Mouse (Mus musculus): ENCODE data around the gene Rnf10.

DNA sequence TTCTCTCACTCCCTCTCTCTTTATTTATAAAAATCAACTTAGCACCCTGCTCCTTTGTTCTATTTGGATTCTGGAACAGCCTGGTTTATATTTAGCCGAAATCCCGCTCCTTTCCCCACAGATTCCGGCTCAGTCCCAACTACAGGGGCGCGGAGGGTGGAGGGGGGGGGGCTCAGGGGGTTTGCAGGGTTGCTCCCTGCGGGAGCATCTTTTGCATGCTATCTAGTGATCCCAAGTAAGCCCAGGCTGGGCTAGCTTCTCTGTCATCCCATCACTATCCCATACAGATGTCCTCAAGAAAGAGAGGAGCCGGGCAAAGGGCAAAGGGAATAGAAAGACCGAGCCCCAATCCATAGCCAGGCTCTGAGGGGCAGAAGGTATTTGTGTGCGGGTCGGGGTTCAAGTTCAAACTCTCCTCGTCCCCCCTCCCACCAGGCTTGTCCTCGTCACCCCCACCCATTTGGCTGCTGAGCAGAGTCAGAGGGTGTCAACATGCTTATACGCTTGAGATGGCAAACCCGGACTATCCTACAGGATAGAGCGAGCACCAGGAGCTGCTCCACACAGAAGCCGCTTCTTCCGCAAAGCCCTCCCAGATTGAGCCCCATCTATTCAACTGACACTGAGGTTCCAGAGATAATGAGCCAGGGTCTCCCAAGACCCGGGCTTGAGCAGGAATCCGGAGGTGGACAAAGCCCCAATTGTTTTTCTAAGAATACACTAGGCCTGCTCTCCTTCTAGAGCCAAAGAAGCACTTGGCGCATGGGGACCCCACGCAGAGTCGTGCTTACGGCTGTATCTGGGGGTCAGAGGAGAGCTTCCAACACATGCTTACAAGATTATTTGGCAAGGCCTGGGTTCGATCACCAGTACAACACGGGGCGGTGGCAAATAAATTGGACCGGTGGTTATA lies 57.2 kb downstream of the Rnf10 start:
- TF ChIP-seq ZC3H11A (IDR thresholded peaks at IDR 0.05; ENCODE audit: borderline replicate concordance, low read depth, low read length) (no peak), CHD2 (IDR thresholded peaks at IDR 0.05; ENCODE audit: low read depth, low read length) (no peak), MAFK (IDR thresholded peaks at IDR 0.05; ENCODE audit: insufficient read depth, low read depth, low read length) (no peak), ZNF384 (IDR thresholded peaks at IDR 0.05; ENCODE audit: low read depth, low read length) (no peak), HCFC1 (IDR thresholded peaks at IDR 0.05; ENCODE audit: borderline replicate concordance, insufficient read depth, low read length) (no peak)
